Mouse (Mus musculus): ENCODE measurements at regions not wholly inside any gene's neighbourhood (a gene's known extent, or its start where the extent isn't known, plus 50 kb on each side); places are given as distances from the start of the nearest gene placed in this dataset.

DNA sequence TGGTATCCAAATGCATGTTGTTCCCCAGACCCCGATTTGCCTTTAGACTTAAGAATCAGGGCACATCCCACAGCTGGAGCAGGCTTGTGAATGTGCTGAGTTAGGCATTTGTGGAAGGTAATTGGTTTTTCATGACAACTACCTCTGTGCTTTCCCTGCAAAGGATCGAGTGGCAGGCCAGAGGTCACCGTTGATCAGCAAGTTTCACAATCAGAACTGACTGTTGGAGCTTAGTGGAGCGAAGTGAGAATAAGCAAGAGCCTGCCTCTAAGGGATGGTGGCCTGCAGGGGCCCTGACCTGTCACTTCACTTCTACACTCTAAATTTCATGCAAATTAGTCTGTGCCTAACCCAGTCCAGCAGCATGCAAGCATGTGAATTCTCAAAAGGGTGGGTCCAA is 270.7 kb downstream of the Ins1 start:
- ATAC-seq (ENCODE audit: insufficient read depth): no peak
- Histone ChIP-seq H3K9me3 (replicated peaks) (0 out of 2 replicates have a peak, but pooled peaks cover 4% of the 10 kb centered on the region), H3K27me3 (no peaks in the 10 kb centered on the region), H3K36me3 (replicated peaks) (no peaks in the 10 kb centered on the region), H3K4me3 (replicated peaks) (no peak overlapping the region), H3K9ac (no peak overlapping the region), H3K27ac (replicated peaks) (no peak overlapping the region), H3K4me2 (no peak overlapping the region), H3K4me1 (replicated peaks) (no peaks in the 10 kb centered on the region)
- WGBS (ENCODE audit: insufficient replicate concordance): 52% methylated on average over 4 of the region's 4 CpGs

DNA sequence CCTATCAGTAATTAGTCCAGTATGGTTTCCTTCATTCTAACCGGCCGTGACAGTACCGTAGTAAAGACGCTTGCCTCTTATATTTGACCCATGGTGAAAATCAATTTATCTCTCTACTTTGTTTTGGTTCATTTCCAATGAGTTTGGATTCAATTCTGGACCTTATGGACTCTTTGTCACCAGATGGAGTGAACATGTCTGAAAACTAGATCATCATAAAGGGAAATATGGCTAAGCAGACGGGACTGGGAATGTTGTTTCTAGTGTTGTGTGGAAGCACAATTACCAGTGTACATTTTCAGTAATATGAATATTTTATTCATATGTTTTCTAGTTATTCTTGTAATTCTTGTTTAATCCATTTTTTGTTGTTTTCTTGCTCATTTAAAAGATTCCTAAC is 261.4 kb downstream of the Ins1 start:
- H3K9ac ChIP-seq: no peak overlapping the region
- ATAC-seq (ENCODE audit: insufficient read depth): no peak
- H3K27ac ChIP-seq (replicated peaks): no peak overlapping the region
- no peak overlapping the region for H3K4me2 ChIP-seq
- 75% methylated on average over 5 of the region's 5 CpGs for WGBS (ENCODE audit: insufficient replicate concordance)
- no peaks in the 10 kb centered on the region for H3K36me3 ChIP-seq (replicated peaks)
- no peak overlapping the region for H3K4me3 ChIP-seq (replicated peaks)
- H3K4me1 ChIP-seq (replicated peaks): no peaks in the 10 kb centered on the region
- H3K9me3 ChIP-seq (replicated peaks): no peaks in the 10 kb centered on the region
- H3K27me3 ChIP-seq: no peaks in the 10 kb centered on the region

DNA sequence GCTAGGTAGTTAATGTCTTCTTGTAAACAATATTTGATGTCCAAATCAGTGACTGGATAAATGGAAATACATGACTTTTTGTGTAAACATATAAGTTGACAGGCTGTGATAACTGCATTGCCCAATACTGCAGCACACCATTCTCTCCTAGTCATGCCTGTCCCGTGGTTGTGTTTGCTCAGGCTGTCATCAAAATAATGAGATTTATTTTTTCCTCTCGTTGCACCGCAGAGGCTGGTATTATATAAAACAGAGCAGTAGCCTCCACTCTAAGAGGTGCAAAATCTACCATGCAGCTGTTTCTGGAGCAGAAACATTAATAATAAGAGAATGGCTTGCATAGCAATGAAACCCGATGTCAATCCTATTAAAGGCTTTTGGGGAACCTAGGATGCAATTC is 239.2 kb downstream of the Ins1 start:
- ATAC-seq (ENCODE audit: insufficient read depth): no peak
- no peaks in the 10 kb centered on the region for H3K27me3 ChIP-seq
- WGBS (ENCODE audit: insufficient replicate concordance): 63% methylated on average over 4 of the region's 4 CpGs

More for the DNA sequence above, 239.2 kb downstream of the Ins1 start:
- H3K9ac ChIP-seq: no peak overlapping the region
- no peak overlapping the region for H3K27ac ChIP-seq (replicated peaks)
- no peak overlapping the region for H3K4me3 ChIP-seq (replicated peaks)
- no peaks in the 10 kb centered on the region for H3K4me1 ChIP-seq (replicated peaks)
- no peak overlapping the region for H3K4me2 ChIP-seq
- H3K9me3 ChIP-seq (replicated peaks): no peaks in the 10 kb centered on the region
- no peaks in the 10 kb centered on the region for H3K36me3 ChIP-seq (replicated peaks)

All from liver, embryonic 15.5 days (tissue).